Mouse (Mus musculus) lung, postnatal 0 days (tissue): ENCODE measurements at regions not wholly inside any gene's neighbourhood (a gene's known extent, or its start where the extent isn't known, plus 50 kb on each side); places are given as distances from the start of the nearest gene placed in this dataset.
A peak's percentile ranks its signal among the peaks of the same experiment; 100 is the strongest.

Experiments
- ATAC-seq: fragments of 200-750 bp; cut with Nextera tagmentation; 2 replicates; pipeline ENCODE4 v1.8.0; 2017; ENCODE audit warnings: moderate library complexity
- DNase-seq: peaks from one replicate; pipeline ENCODE4 v3.0.0-alpha.2; 2016; ENCODE audit warnings: low spot score
- H3K27ac ChIP-seq: fragments of 300-500 bp; sonication (generic); 2 replicates; pipeline ENCODE4 v1.5.1; 2014; ENCODE audit warnings: antibody characterized with exemption, mild to moderate bottlenecking, low read length, mixed read lengths
- H3K27me3 ChIP-seq: fragments of 300-500 bp; sonication (generic); replicated peaks from 2 replicates; pipeline ENCODE4 v1.6.1; 2014; ENCODE audit warnings: low read length, mixed read lengths; ENCODE audit not compliant: insufficient read depth
- H3K36me3 ChIP-seq: fragments of 300-500 bp; sonication (generic); 2 replicates; pipeline ENCODE4 v1.6.1; 2014; ENCODE audit warnings: low read length, mixed read lengths; ENCODE audit not compliant: insufficient read depth
- H3K4me1 ChIP-seq: fragments of 300-500 bp; sonication (generic); 2 replicates; pipeline ENCODE4 v1.6.1; 2014; ENCODE audit warnings: antibody characterized with exemption, low read depth, low read length, mixed read lengths; ENCODE audit not compliant: insufficient read depth
- H3K4me2 ChIP-seq: fragments of 300-500 bp; sonication (generic); replicated peaks from 2 replicates; pipeline ENCODE4 v1.6.1; 2014; ENCODE audit warnings: low read depth, mild to moderate bottlenecking, low read length, moderate library complexity, mixed read lengths
- H3K4me3 ChIP-seq: fragments of 300-500 bp; sonication (generic); 2 replicates; pipeline ENCODE4 v1.5.1; 2014; ENCODE audit warnings: low read depth, low read length
- H3K9ac ChIP-seq: fragments of 300-500 bp; sonication (generic); replicated peaks from 2 replicates; pipeline ENCODE4 v1.6.1; 2014; ENCODE audit warnings: low read depth, mild to moderate bottlenecking
- H3K9me3 ChIP-seq: fragments of 300-500 bp; sonication (generic); 2 replicates; pipeline ENCODE4 v1.6.1; 2016; ENCODE audit warnings: low read length, mixed read lengths
- CTCF ChIP-seq: IDR thresholded peaks from 2 replicates; pipeline ENCODE4 v1.5.1; 2016; ENCODE audit warnings: antibody characterized with exemption, mild to moderate bottlenecking
- EP300 ChIP-seq: IDR thresholded peaks from 2 replicates; pipeline ENCODE4 v1.6.1; 2016; ENCODE audit warnings: antibody characterized with exemption, mild to moderate bottlenecking, control low read depth
- WGBS: fragments of 180-500 bp; shearing (Covaris S2); extraction: QIAGEN DNeasy Blood & Tissue Kit; methylation state at CpG from one replicate; pipeline ENCODE4 v1.1.7; 2014; 5-methylcytosine and 5-hydroxymethylcytosine counted together

GRCm38 (mm10) chr13:97589626-97590025 lies 170.8 kb downstream of the Gm10260 start:
- Histone ChIP-seq H3K9me3 (no peaks in the 10 kb centered on the region), H3K4me1 (no peaks in the 10 kb centered on the region), H3K4me3 (no peak overlapping the region), H3K27me3 (no peaks in the 10 kb centered on the region), H3K4me2 (no peak overlapping the region), H3K27ac (no peak overlapping the region), H3K36me3 (no peaks in the 10 kb centered on the region), H3K9ac (no peak overlapping the region)
- TF ChIP-seq CTCF (no peak), EP300 (no peak)
- DNase-seq, result no peak
- 77% methylated on average over 8 of the region's 8 CpGs for WGBS
- no peak for ATAC-seq

DNA sequence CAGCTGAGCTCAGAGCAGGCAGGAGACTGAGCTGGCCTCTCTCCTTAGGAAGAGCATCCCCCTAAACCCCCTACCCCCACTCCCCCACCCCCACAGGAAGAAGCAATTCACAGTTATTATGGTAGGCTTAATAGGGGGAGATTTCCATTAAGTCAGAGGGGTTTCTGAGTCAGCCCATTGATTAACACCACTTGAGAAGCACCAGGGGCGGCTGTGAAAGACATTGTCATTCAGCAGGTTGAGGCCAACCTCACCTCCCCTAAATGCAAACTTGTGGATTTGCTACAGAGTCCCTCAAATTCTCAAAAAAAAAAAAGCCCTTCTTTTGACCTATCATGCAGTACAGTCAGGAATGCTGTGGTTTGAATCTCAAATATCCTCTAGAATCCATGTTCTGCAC lies 172.3 kb downstream of the Gm10260 start:
- Histone ChIP-seq H3K36me3 (no peaks in the 10 kb centered on the region), H3K27me3 (no peaks in the 10 kb centered on the region), H3K27ac (no peak overlapping the region), H3K4me1 (no peaks in the 10 kb centered on the region), H3K4me3 (no peak overlapping the region), H3K4me2 (no peak overlapping the region), H3K9me3 (no peaks in the 10 kb centered on the region), H3K9ac (no peak overlapping the region)
- TF ChIP-seq EP300, result no peak
- no peak for TF ChIP-seq CTCF
- 94% methylated on average over 1 of the region's 1 CpGs for WGBS
- no peak for ATAC-seq
- DNase-seq, result no peak

- DNase-seq (no peak), ATAC-seq (no peak)
- H3K4me1 ChIP-seq, result no peaks in the 10 kb centered on the region
- H3K27me3 ChIP-seq, result no peaks in the 10 kb centered on the region
- H3K27ac ChIP-seq, result no peak overlapping the region
- H3K9me3 ChIP-seq, result no peaks in the 10 kb centered on the region
- 70% methylated on average over 1 of the region's 1 CpGs for WGBS
- no peak overlapping the region for H3K4me3 ChIP-seq
- H3K36me3 ChIP-seq, result no peaks in the 10 kb centered on the region
- TF ChIP-seq CTCF (peak; percentile 46), EP300 (no peak)
- H3K4me2 ChIP-seq, result no peak overlapping the region
- no peak overlapping the region for H3K9ac ChIP-seq
Observed at GRCm38 (mm10) chr13:97587088-97587487, 173.3 kb downstream of the Gm10260 start.

GRCm38 (mm10) chr13:97584045-97584444 lies 176.4 kb downstream of the Gm10260 start:
- WGBS, result 51% methylated on average over 4 of the region's 4 CpGs
- no peak overlapping the region for H3K9ac ChIP-seq
- TF ChIP-seq CTCF (no peak), EP300 (no peak)

GRCm38 (mm10) chr13:97581380-97581779 lies 179.1 kb downstream of the Gm10260 start:
- TF ChIP-seq CTCF (no peak), EP300 (no peak)
- H3K27ac ChIP-seq, result no peak overlapping the region
- H3K27me3 ChIP-seq, result no peaks in the 10 kb centered on the region
- no peak overlapping the region for H3K4me3 ChIP-seq
- no peaks in the 10 kb centered on the region for H3K36me3 ChIP-seq
- no peak overlapping the region for H3K4me2 ChIP-seq
- DNase-seq, result no peak
- peaks cover 19% of the 10 kb centered on the region for H3K4me1 ChIP-seq
- ATAC-seq, result no peak
- H3K9ac ChIP-seq, result no peak overlapping the region
- H3K9me3 ChIP-seq, result no peaks in the 10 kb centered on the region
- WGBS, result 67% methylated on average over 4 of the region's 4 CpGs

More at GRCm38 (mm10) chr13:97584045-97584444, 176.4 kb downstream of the Gm10260 start:
- Histone ChIP-seq H3K27ac (no peak overlapping the region), H3K27me3 (no peaks in the 10 kb centered on the region), H3K36me3 (no peaks in the 10 kb centered on the region), H3K9me3 (no peaks in the 10 kb centered on the region), H3K4me3 (no peak overlapping the region), H3K4me1 (peaks cover 15% of the 10 kb centered on the region), H3K4me2 (no peak overlapping the region)
- DNase-seq, result no peak
- no peak for ATAC-seq

DNA sequence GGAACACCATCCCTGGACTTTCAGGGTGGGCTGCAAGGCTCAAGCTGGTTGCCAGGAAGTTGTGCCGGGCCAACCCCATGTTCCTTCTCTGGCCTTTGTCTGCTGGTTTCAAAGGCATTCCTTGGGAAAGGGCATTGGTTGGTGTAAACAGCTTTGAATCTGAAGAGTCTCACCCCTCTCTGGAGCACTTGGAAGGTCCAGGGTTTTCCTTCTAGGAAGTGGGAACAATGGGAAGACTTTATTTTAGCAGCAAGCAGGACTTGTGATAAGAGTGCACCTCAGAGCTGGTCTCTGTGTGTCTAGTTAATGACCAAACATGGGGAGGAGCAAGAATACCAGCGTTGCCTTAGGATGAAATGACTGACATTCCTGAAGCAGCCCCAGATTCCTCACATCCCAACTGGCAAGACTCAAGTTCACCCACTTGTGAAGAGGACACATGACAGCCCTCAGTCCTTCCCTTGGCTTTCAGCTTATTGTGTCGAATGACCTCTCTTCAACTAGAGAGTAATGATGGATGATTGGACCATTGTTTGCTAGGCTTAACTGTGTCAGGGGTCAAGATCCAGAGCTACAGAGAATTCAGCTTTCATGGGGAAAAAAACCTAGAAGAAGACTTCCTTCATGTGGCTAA lies 180.1 kb downstream of the Gm10260 start:
- peak overlapping the region; percentile 64 for H3K27ac ChIP-seq
- DNase-seq, result peak; percentile 74
- H3K4me3 ChIP-seq, result no peak overlapping the region
- H3K4me2 ChIP-seq, result no peak overlapping the region
- H3K4me1 ChIP-seq, result peaks cover 19% of the 10 kb centered on the region
- peak; percentile 90 for ATAC-seq
- WGBS, result 15% methylated on average over 3 of the region's 3 CpGs
- H3K27me3 ChIP-seq, result no peaks in the 10 kb centered on the region
- TF ChIP-seq EP300, result peak; percentile 83
- no peak for TF ChIP-seq CTCF
- H3K9me3 ChIP-seq, result no peaks in the 10 kb centered on the region
- no peak overlapping the region for H3K9ac ChIP-seq
- H3K36me3 ChIP-seq, result no peaks in the 10 kb centered on the region

DNA sequence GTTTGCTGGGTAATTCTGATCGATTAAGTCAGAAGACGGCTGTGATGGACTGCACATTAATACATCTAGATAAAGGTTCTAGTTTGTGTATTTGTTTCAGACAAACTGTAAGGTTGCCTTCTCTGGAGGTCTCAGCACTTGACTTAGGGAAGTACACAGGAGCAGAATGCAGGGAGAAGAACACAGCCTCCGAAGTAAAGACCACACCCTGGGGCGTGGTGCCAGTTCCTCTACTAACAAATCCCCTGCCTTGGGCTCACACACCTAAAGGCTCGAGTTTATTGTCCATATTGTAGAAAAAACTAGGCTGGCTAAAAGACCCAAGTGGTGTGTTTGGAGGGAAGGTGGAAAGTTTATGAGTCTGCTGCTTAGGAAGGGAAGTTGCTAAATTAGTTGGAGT lies 181.8 kb downstream of the Gm10260 start:
- no peak for DNase-seq

More for the DNA sequence above, 181.8 kb downstream of the Gm10260 start:
- H3K9me3 ChIP-seq, result no peaks in the 10 kb centered on the region
- 52% methylated on average over 5 of the region's 5 CpGs for WGBS
- no peak overlapping the region for H3K27ac ChIP-seq
- no peak for ATAC-seq
- H3K36me3 ChIP-seq, result no peaks in the 10 kb centered on the region
- H3K4me3 ChIP-seq, result no peak overlapping the region
- H3K9ac ChIP-seq, result no peak overlapping the region
- H3K4me2 ChIP-seq, result no peak overlapping the region
- no peaks in the 10 kb centered on the region for H3K27me3 ChIP-seq
- TF ChIP-seq CTCF (no peak), EP300 (no peak)
- peaks cover 19% of the 10 kb centered on the region for H3K4me1 ChIP-seq
